Mouse (Mus musculus): ENCODE measurements at regions not wholly inside any gene's neighbourhood (a gene's known extent, or its start where the extent isn't known, plus 50 kb on each side); places are given as distances from the start of the nearest gene placed in this dataset.

DNA sequence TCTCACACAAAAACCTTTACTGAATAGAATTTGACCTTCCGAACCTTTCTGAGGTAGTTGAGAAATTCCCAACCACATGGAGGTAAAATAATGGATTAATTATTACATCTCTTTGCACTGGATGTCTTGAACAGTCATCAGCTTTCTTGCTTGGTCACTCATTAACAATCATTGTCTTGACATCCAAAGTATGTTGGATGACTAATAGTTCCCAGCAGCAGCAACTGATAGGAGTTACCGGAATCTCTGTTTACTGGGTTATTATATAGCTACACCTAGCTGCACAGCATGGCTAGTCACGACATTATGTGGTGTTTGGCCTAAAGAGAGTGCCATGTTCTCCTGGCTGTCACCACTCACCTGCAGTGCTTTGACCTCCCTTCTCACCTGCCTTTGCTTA lies 234.9 kb upstream of the Zpld1 start:
- no peak overlapping the region for H3K27ac ChIP-seq (ENCODE audit: insufficient read depth, low read length)
- H3K4me3 ChIP-seq (ENCODE audit: insufficient read depth, low read length) = no peak overlapping the region
- peaks cover 2% of the 10 kb centered on the region for H3K4me1 ChIP-seq (ENCODE audit: control insufficient read depth, insufficient read depth, low read length)
- TF ChIP-seq CTCF (IDR thresholded peaks at IDR 0.05; ENCODE audit: extremely low read depth, insufficient read depth, low read length) (no peak), POLR2A (IDR thresholded peaks at IDR 0.05; ENCODE audit: extremely low read depth, insufficient read depth, low read length) (no peak)

DNA sequence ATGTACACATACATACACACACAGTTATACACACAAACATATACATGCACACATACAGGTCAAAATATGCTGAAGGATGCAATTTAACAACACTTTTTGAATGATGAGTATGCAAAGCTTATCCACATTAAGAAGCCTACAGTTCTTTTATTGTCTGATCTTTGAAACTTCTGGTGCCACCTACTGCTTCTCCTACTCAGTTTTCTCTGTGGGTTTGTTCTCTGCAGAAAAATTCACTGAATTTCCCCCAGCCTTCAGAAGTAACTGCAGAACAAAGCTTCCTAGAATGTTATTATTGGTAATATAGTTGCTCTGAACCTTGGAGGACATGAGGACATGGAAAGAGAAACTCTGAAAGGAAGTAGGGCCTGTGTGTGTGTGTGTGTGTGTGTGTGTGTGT lies 233.1 kb upstream of the Zpld1 start:
- H3K4me3 ChIP-seq (ENCODE audit: insufficient read depth, low read length) = no peak overlapping the region
- H3K27ac ChIP-seq (ENCODE audit: insufficient read depth, low read length) = no peak overlapping the region
- TF ChIP-seq CTCF (IDR thresholded peaks at IDR 0.05; ENCODE audit: extremely low read depth, insufficient read depth, low read length) (no peak), POLR2A (IDR thresholded peaks at IDR 0.05; ENCODE audit: extremely low read depth, insufficient read depth, low read length) (no peak)
- H3K4me1 ChIP-seq (ENCODE audit: control insufficient read depth, insufficient read depth, low read length) = peaks cover 2% of the 10 kb centered on the region

- no peak overlapping the region for H3K4me3 ChIP-seq (ENCODE audit: insufficient read depth, low read length)
- TF ChIP-seq CTCF (IDR thresholded peaks at IDR 0.05; ENCODE audit: extremely low read depth, insufficient read depth, low read length) (no peak), POLR2A (IDR thresholded peaks at IDR 0.05; ENCODE audit: extremely low read depth, insufficient read depth, low read length) (no peak)
- H3K4me1 ChIP-seq (ENCODE audit: control insufficient read depth, insufficient read depth, low read length) = peaks cover 2% of the 10 kb centered on the region
- H3K27ac ChIP-seq (ENCODE audit: insufficient read depth, low read length) = no peak overlapping the region
Observed at GRCm38 (mm10) chr16:55527680-55528079, 229.9 kb upstream of the Zpld1 start.

DNA sequence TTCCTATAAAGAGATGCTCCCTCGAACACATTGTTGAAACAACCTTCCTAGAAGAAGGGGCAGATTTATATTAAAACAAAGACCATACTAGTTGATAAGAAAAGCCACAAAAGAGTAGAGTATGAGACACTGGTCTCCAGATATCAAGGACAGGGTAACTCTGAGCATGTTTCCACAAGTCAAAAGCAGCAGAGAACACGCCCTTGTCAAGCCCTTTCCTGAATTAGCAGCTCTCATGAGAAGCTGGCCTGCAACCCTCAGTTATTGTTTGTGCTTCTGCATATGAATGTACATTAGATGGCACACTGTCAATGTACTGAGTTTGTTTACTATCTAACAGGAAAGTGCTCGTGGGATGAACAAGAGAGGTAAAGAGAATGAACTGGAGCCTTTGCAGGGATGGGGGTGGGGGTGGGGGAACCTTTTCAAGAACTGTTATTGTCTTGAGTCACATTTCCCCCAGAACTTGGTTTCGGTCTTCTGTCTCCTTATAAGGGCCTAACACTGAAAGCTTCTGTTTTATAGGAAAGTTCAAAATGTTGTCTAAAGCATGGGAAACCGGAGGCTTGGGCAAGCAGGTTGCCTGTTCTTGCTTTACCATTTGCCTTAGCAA lies 228.6 kb upstream of the Zpld1 start:
- Histone ChIP-seq H3K27ac (ENCODE audit: insufficient read depth, low read length) (no peak overlapping the region), H3K4me1 (ENCODE audit: control insufficient read depth, insufficient read depth, low read length) (peaks cover 2% of the 10 kb centered on the region), H3K4me3 (ENCODE audit: insufficient read depth, low read length) (no peak overlapping the region)
- TF ChIP-seq CTCF (IDR thresholded peaks at IDR 0.05; ENCODE audit: extremely low read depth, insufficient read depth, low read length) (no peak), POLR2A (IDR thresholded peaks at IDR 0.05; ENCODE audit: extremely low read depth, insufficient read depth, low read length) (no peak)

- Histone ChIP-seq H3K4me3 (ENCODE audit: insufficient read depth, low read length) (no peak overlapping the region), H3K4me1 (ENCODE audit: control insufficient read depth, insufficient read depth, low read length) (no peaks in the 10 kb centered on the region), H3K27ac (ENCODE audit: insufficient read depth, low read length) (no peak overlapping the region)
- TF ChIP-seq POLR2A (IDR thresholded peaks at IDR 0.05; ENCODE audit: extremely low read depth, insufficient read depth, low read length) (no peak), CTCF (IDR thresholded peaks at IDR 0.05; ENCODE audit: extremely low read depth, insufficient read depth, low read length) (no peak)
Observed at GRCm38 (mm10) chr16:55523264-55523663, 225.5 kb upstream of the Zpld1 start.

GRCm38 (mm10) chr16:55522283-55522682 lies 224.5 kb upstream of the Zpld1 start:
- no peak overlapping the region for H3K4me3 ChIP-seq (ENCODE audit: insufficient read depth, low read length)
- no peaks in the 10 kb centered on the region for H3K4me1 ChIP-seq (ENCODE audit: control insufficient read depth, insufficient read depth, low read length)
- TF ChIP-seq CTCF (IDR thresholded peaks at IDR 0.05; ENCODE audit: extremely low read depth, insufficient read depth, low read length) (no peak), POLR2A (IDR thresholded peaks at IDR 0.05; ENCODE audit: extremely low read depth, insufficient read depth, low read length) (no peak)

DNA sequence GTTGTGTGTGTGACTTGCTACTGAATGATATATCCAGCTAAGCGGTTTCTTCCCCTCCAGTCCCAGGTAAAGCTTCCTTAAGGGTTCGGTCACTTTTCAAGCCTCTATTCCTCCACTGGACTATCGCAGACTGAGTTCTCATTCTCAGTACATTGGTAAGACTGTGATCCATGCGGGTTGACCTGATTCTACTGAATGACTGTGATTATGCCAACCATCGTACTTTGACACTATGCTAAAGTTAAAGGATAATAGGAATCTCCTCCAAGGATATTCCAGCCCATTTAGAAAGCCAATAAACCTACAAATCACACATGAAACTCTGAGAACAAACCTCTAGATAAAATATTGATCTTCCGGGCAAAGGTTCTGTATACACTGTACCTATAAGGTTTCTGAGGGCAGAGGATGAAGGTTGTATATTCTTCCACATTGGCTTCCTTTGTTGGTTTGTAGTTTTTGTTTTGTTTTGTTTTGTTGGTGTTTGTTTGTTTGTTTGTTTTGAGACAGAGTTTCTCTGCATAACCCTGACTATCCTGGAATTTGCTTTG lies 223.7 kb upstream of the Zpld1 start:
- Histone ChIP-seq H3K27ac (ENCODE audit: insufficient read depth, low read length) (no peak overlapping the region), H3K4me3 (ENCODE audit: insufficient read depth, low read length) (no peak overlapping the region), H3K4me1 (ENCODE audit: control insufficient read depth, insufficient read depth, low read length) (no peaks in the 10 kb centered on the region)
- TF ChIP-seq CTCF (IDR thresholded peaks at IDR 0.05; ENCODE audit: extremely low read depth, insufficient read depth, low read length) (no peak), POLR2A (IDR thresholded peaks at IDR 0.05; ENCODE audit: extremely low read depth, insufficient read depth, low read length) (no peak)

More at GRCm38 (mm10) chr16:55522283-55522682, 224.5 kb upstream of the Zpld1 start:
- H3K27ac ChIP-seq (ENCODE audit: insufficient read depth, low read length) = no peak overlapping the region

DNA sequence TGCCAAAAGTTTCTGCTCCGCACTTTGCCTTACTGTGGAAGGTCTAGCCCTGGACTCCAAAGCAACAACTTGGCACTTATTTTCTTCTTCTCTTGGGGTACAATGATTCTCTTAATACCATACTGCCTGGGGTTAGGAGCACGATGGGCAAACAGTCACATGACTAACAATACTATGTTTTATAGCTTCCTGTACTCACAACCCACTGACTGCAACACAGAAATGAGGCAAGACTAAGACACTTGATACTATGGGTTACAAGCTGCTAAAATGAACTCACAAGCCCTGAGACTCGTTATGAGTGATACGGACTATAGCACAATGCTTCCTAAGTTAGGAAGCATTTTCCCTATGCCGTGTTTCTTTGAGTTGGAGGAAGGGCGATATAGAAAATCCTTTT lies 222.3 kb upstream of the Zpld1 start:
- Histone ChIP-seq H3K4me1 (ENCODE audit: control insufficient read depth, insufficient read depth, low read length) (no peaks in the 10 kb centered on the region), H3K4me3 (ENCODE audit: insufficient read depth, low read length) (no peak overlapping the region), H3K27ac (ENCODE audit: insufficient read depth, low read length) (no peak overlapping the region)
- no peak for TF ChIP-seq CTCF (IDR thresholded peaks at IDR 0.05; ENCODE audit: extremely low read depth, insufficient read depth, low read length)
- no peak for TF ChIP-seq POLR2A (IDR thresholded peaks at IDR 0.05; ENCODE audit: extremely low read depth, insufficient read depth, low read length)

- TF ChIP-seq CTCF (IDR thresholded peaks at IDR 0.05; ENCODE audit: extremely low read depth, insufficient read depth, low read length) (peak; percentile 55; the same call in 1 of the 2 replicates), POLR2A (IDR thresholded peaks at IDR 0.05; ENCODE audit: extremely low read depth, insufficient read depth, low read length) (no peak)
- H3K27ac ChIP-seq (ENCODE audit: insufficient read depth, low read length) = no peak overlapping the region
- H3K4me1 ChIP-seq (ENCODE audit: control insufficient read depth, insufficient read depth, low read length) = no peaks in the 10 kb centered on the region
- no peak overlapping the region for H3K4me3 ChIP-seq (ENCODE audit: insufficient read depth, low read length)
Observed at GRCm38 (mm10) chr16:55519646-55520045, 221.9 kb upstream of the Zpld1 start.

GRCm38 (mm10) chr16:55516994-55517393 lies 219.2 kb upstream of the Zpld1 start:
- Histone ChIP-seq H3K4me1 (ENCODE audit: control insufficient read depth, insufficient read depth, low read length) (no peaks in the 10 kb centered on the region), H3K4me3 (ENCODE audit: insufficient read depth, low read length) (no peak overlapping the region), H3K27ac (ENCODE audit: insufficient read depth, low read length) (no peak overlapping the region)
- TF ChIP-seq POLR2A (IDR thresholded peaks at IDR 0.05; ENCODE audit: extremely low read depth, insufficient read depth, low read length) (no peak), CTCF (IDR thresholded peaks at IDR 0.05; ENCODE audit: extremely low read depth, insufficient read depth, low read length) (no peak)

All from cortical plate, adult 2 months (tissue).